Mouse (Mus musculus) limb, embryonic 11.5 days (tissue): ENCODE measurements at regions not wholly inside any gene's neighbourhood (a gene's known extent, or its start where the extent isn't known, plus 50 kb on each side); places are given as distances from the start of the nearest gene placed in this dataset.

Source experiments
- ATAC-seq: fragments of 200-750 bp; cut with Nextera tagmentation; 2 replicates; pipeline ENCODE4 v1.8.0; 2017; ENCODE audit warnings: low read depth; ENCODE audit not compliant: insufficient number of reproducible peaks, low FRiP score, low TSS enrichment
- DNase-seq: peaks from one replicate; pipeline ENCODE4 v3.0.0-alpha.2; 2015; ENCODE audit warnings: low spot score
- H3K27ac ChIP-seq: fragments of 300-500 bp; sonication (generic); replicated peaks from 2 replicates; pipeline ENCODE4 v1.5.1; 2014; ENCODE audit warnings: low read depth, mild to moderate bottlenecking, low read length
- H3K27me3 ChIP-seq: fragments of 300-500 bp; sonication (generic); 2 replicates; pipeline ENCODE4 v1.6.1; 2014; ENCODE audit warnings: mild to moderate bottlenecking, low read length, mixed read lengths; ENCODE audit not compliant: control insufficient read depth, insufficient read depth
- H3K36me3 ChIP-seq: fragments of 300-500 bp; sonication (generic); 2 replicates; pipeline ENCODE4 v1.6.1; 2014; ENCODE audit warnings: mild to moderate bottlenecking, low read length, moderate library complexity, mixed read lengths; ENCODE audit not compliant: control insufficient read depth, insufficient read depth
- H3K4me1 ChIP-seq: fragments of 300-500 bp; sonication (generic); 2 replicates; pipeline ENCODE4 v1.6.1; 2014; ENCODE audit warnings: low read length, mixed read lengths; ENCODE audit not compliant: control insufficient read depth, insufficient read depth
- H3K4me2 ChIP-seq: fragments of 300-500 bp; sonication (generic); 2 replicates; pipeline ENCODE4 v1.6.1; 2014; ENCODE audit warnings: low read depth, mild to moderate bottlenecking, moderate library complexity; ENCODE audit not compliant: severe bottlenecking
- H3K4me3 ChIP-seq: fragments of 300-500 bp; sonication (generic); 2 replicates; pipeline ENCODE4 v1.5.1; 2014; ENCODE audit warnings: low read depth, low read length
- H3K9ac ChIP-seq: fragments of 300-500 bp; sonication (generic); 2 replicates; pipeline ENCODE4 v1.6.1; 2014; ENCODE audit warnings: mild to moderate bottlenecking, low read length
- H3K9me3 ChIP-seq: fragments of 300-500 bp; sonication (generic); 2 replicates; pipeline ENCODE4 v1.6.1; 2016; ENCODE audit warnings: low read length; ENCODE audit not compliant: control insufficient read depth
- WGBS: fragments of 180-500 bp; shearing (Covaris S2); extraction: QIAGEN DNeasy Blood & Tissue Kit; methylation state at CpG from one replicate; pipeline ENCODE4 v1.1.7; 2014; 5-methylcytosine and 5-hydroxymethylcytosine counted together

DNA sequence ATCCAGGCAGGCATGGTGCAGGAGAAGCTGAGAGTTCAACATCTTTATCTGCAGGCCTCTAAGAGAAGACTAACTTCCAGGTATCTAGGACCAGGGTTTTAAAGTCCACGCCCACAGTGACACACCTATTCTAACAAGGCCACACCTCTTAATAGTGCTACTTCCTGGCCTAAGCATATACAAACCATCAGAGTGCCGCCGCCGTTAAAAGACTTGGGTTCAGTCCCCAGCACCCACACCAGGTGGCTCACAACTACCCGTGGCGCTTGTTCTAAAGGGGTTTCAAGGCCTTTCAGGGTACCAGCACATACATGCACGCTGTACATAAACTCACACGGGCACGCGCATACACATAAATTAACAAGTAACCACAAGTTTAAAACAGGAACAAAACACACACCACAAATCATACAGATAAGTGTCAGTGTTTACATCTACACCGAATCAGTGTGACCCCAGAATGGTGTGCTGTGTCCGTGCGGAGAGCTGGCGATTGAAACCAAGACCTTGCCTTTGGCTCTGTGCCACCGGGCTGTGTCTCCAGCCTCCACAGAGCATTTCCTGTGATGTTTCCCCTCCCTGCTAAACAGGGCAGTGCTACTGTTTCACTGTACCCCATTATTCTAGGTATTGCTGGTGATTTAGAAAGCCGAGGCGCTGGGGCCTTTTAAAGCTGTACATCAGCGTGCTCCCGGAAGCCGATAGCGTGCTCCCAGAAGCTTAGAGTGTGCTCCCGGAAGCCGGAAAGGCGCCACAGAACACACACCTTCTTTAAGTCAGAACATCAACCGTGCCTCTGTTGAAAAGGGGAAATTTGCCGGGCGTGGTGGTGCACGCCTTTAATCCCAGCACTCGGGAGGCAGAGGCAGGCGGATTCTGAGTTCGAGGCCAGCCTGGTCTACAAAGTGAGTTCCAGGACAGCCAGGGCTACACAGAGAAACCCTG lies 80.0 kb upstream of the Rap1b start:
- WGBS = 93% methylated on average over 31 of the region's 31 CpGs
- DNase-seq (no peak), ATAC-seq (no peak)
- Histone ChIP-seq H3K27ac (no peak overlapping the region), H3K36me3 (no peaks in the 10 kb centered on the region), H3K4me1 (no peaks in the 10 kb centered on the region), H3K27me3 (no peaks in the 10 kb centered on the region), H3K4me3 (no peak overlapping the region), H3K9me3 (no peaks in the 10 kb centered on the region), H3K4me2 (no peak overlapping the region), H3K9ac (no peak overlapping the region)

DNA sequence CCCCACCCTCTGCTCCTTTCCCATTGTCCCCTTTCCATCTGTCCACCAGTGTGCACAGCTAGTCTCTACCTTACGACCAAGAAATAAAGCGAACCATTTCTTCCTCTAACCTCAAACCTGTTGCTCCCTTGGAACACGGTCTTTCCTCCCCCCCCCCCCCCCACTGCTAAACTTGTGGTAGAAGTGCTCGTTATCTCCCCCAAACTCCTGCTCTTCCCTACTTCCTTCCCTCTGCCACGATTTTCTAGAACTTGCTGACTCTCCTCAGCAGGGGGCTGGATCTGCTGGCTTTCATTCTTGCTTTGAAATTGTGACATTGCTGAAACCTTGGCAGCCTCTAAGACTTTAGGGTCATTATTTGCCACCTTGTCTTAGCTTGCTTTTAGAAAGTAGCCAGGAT lies 83.2 kb upstream of the Rap1b start:
- Histone ChIP-seq H3K9ac (no peak overlapping the region), H3K4me3 (no peak overlapping the region), H3K27me3 (no peaks in the 10 kb centered on the region), H3K4me2 (no peak overlapping the region), H3K4me1 (no peaks in the 10 kb centered on the region), H3K27ac (no peak overlapping the region), H3K36me3 (no peaks in the 10 kb centered on the region), H3K9me3 (no peaks in the 10 kb centered on the region)
- 57% methylated on average over 5 of the region's 5 CpGs for WGBS
- no peak for DNase-seq
- no peak for ATAC-seq

DNA sequence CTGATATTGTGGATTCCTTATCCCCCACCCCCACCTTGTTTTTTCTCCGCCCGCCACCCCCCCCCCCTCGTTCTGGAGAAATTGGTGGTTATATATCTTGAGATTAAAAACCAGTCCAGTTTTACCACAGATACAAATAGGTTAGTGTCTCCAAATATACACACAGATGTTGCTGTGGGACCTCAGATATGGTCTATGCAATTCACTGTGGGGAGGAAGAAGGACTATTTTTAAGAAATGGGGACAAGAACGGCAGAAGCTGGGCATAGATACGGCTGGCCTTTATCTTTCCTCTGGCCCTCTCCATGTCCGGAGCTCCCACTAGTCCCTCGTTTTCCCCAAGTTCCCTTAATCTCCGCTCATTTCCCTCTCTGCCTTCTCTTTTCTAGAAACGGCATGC lies 89.0 kb upstream of the Rap1b start:
- Histone ChIP-seq H3K9ac (no peak overlapping the region), H3K36me3 (no peaks in the 10 kb centered on the region), H3K4me1 (no peaks in the 10 kb centered on the region), H3K9me3 (no peaks in the 10 kb centered on the region), H3K4me3 (no peak overlapping the region), H3K27me3 (no peaks in the 10 kb centered on the region), H3K4me2 (no peak overlapping the region), H3K27ac (no peak overlapping the region)
- 73% methylated on average over 9 of the region's 9 CpGs for WGBS
- no peak for ATAC-seq
- DNase-seq = no peak

DNA sequence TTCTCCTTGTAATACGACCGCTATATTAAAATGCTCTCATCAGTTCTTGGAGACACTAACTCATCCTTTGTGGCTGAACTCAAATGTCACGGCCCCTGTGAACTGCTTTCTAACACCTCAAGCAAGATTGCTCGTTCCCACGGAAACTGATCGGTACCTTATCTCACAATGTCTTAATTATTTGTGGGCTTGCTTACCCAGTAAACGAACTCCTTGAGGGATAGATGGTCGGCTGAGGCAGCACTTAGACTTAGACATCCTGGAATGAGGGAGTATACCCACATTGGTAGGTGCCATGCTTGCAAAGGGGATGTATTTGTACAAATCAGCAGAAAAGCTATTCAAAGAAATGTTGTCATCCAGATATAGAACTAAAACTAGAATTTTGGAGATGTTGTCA lies 92.9 kb upstream of the Rap1b start:
- H3K27ac ChIP-seq = no peak overlapping the region
- no peak for ATAC-seq

DNA sequence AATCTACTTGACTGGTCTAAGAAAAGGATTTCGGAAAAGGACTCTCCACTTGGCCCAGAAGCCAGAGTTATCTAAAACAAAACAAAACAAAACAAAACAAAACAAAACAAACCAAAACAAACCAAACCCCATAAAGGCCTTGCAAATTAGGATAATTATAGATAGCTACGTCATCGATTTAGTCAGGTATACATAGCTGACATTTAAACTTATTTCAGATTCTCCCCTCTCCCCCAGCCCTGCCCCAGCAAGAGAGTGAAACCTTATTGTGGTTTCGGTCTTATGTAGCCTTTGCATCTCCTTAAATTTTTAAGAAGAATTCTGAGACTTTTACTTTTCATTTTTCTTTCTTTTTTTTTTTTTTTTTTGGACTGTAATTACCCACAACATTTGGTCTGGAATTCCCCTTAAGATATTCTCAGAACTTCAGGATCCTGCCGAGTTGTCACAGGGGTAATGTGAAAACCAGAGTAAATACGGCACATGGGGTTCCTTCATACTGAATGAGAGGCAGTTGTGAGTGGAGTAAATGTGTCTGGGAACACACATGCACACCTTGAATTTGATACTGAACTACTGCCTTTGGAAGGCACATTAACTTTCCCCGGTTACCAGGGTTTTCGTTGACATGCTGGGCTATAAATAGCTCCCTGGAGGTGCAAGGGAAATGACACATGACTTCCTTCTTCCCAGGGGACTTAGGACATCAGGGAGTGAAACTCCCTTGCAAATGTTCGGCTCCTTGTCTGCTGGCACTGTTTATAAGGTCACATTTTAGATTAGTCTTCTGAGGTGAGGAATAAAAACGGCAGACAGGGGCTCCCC lies 94.8 kb upstream of the Rap1b start:
- H3K27me3 ChIP-seq = no peaks in the 10 kb centered on the region
- H3K27ac ChIP-seq = no peak overlapping the region
- WGBS = 39% methylated on average over 10 of the region's 10 CpGs
- DNase-seq (no peak), ATAC-seq (no peak)
- no peaks in the 10 kb centered on the region for H3K9me3 ChIP-seq
- no peaks in the 10 kb centered on the region for H3K36me3 ChIP-seq
- H3K4me1 ChIP-seq = peaks cover 9% of the 10 kb centered on the region
- no peak overlapping the region for H3K9ac ChIP-seq
- no peak overlapping the region for H3K4me2 ChIP-seq
- no peak overlapping the region for H3K4me3 ChIP-seq

More for the DNA sequence above, 92.9 kb upstream of the Rap1b start:
- H3K4me2 ChIP-seq = no peak overlapping the region
- H3K9me3 ChIP-seq = no peaks in the 10 kb centered on the region
- 60% methylated on average over 8 of the region's 8 CpGs for WGBS
- H3K4me1 ChIP-seq = peaks cover 9% of the 10 kb centered on the region
- no peaks in the 10 kb centered on the region for H3K27me3 ChIP-seq
- no peaks in the 10 kb centered on the region for H3K36me3 ChIP-seq
- H3K9ac ChIP-seq = no peak overlapping the region
- H3K4me3 ChIP-seq = no peak overlapping the region
- DNase-seq = no peak

DNA sequence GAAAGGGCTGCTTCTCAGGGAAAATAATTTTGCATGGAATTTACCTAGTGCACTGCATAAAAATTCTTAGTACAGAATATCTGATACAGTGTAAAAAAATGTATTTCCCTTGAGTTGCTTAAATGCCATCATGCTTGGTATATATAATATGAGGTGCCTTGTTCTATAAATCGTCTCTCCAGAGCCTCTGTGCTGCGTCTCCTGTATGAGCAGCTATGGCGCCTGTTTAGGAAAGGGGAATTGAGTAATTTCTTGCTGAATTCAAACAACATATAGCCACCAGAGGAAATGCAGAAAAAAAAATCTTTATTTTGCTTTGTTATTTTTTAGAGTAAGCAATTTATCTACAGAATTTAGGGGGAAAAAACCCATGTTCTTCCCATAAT lies 95.4 kb upstream of the Rap1b start:
- no peak overlapping the region for H3K27ac ChIP-seq

DNA sequence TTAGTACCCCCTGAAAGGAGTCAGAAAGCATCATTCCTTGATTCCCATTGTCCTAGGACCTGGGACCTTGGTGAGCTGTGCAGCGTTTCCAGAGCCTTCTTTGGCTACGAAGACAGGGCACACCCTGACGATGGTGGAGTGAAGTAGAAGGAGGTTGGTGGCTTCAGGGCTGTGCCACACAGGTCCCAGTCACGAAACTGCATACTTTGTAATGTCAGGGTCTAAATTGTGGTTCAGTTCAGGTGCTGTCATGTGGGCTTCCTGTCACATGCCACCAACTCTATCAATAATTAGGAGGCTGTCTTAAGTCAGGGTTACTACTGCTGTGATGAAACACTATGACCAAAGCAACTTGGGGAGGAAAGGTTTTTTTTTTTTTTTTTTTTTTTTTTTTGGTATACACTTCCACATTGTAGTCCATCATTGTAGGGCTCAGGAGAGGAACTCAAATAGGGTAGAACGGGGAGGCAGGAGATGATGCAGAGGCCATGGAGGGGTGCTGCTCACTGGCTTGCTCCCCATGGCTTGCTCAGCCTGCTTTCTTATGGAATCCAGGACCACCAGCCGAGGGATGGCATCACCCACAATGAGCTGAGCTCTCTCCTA lies 98.0 kb upstream of the Rap1b start:
- ATAC-seq = no peak
- H3K4me3 ChIP-seq = no peak overlapping the region
- 90% methylated on average over 6 of the region's 6 CpGs for WGBS

More for the DNA sequence above, 95.4 kb upstream of the Rap1b start:
- H3K9me3 ChIP-seq = no peaks in the 10 kb centered on the region
- WGBS = 51% methylated on average over 3 of the region's 3 CpGs
- no peak for DNase-seq
- H3K27me3 ChIP-seq = no peaks in the 10 kb centered on the region
- no peak overlapping the region for H3K4me3 ChIP-seq
- no peak overlapping the region for H3K4me2 ChIP-seq
- peaks cover 9% of the 10 kb centered on the region for H3K4me1 ChIP-seq
- no peak for ATAC-seq
- no peaks in the 10 kb centered on the region for H3K36me3 ChIP-seq
- H3K9ac ChIP-seq = no peak overlapping the region

DNA sequence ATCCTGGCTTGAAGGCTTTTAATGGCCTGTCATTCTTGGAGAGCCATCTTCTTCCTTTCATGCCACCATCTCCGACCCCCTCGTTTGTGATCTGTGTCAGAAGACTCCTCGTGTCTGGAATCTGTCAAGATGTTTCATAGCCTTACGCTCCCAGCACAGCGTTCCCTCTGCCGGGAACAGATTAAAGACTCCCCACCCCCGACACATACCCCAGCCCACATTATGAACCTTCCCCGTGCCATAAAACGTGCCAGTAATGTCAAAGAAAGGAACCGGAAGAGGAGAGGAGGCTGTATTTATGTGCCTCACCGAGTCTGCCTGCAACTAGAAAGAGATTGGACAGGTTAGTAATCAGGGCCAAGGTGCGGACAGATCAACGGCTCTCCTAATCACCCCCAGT lies 101.4 kb upstream of the Rap1b start:
- Histone ChIP-seq H3K27me3 (no peaks in the 10 kb centered on the region), H3K9me3 (no peaks in the 10 kb centered on the region), H3K36me3 (no peaks in the 10 kb centered on the region), H3K27ac (no peak overlapping the region), H3K4me3 (no peak overlapping the region), H3K4me1 (peaks cover 9% of the 10 kb centered on the region), H3K9ac (no peak overlapping the region), H3K4me2 (peak overlapping the region; percentile 45)
- WGBS = 6% methylated on average over 13 of the region's 13 CpGs
- ATAC-seq = no peak
- DNase-seq = no peak

More for the DNA sequence above, 98.0 kb upstream of the Rap1b start:
- no peaks in the 10 kb centered on the region for H3K36me3 ChIP-seq
- no peaks in the 10 kb centered on the region for H3K9me3 ChIP-seq
- H3K4me2 ChIP-seq = no peak overlapping the region
- H3K9ac ChIP-seq = no peak overlapping the region
- DNase-seq = no peak
- H3K4me1 ChIP-seq = peaks cover 18% of the 10 kb centered on the region
- H3K27me3 ChIP-seq = no peaks in the 10 kb centered on the region
- no peak overlapping the region for H3K27ac ChIP-seq
